Mouse (Mus musculus) C2C12 (cell line): ENCODE measurements around the gene Hivep2.

Source experiments
- CEBPB ChIP-seq: IDR thresholded peaks from one replicate; pipeline ENCODE4 v1.6.1; 2011; ENCODE audit warnings: low read depth, mild to moderate bottlenecking, control low read depth, moderate library complexity
- CTCF ChIP-seq: IDR thresholded peaks from one replicate; pipeline ENCODE4 v1.5.1; 2011; ENCODE audit not compliant: control insufficient read depth, insufficient read depth, insufficient read length
- MAX ChIP-seq: IDR thresholded peaks from one replicate; pipeline ENCODE4 v1.6.1; 2011; ENCODE audit warnings: mild to moderate bottlenecking, control low read depth
- MYOD1 ChIP-seq: IDR thresholded peaks from one replicate; pipeline ENCODE4 v1.6.1; 2011; ENCODE audit warnings: low read depth; ENCODE audit not compliant: control insufficient read depth, insufficient read length
- MYOG ChIP-seq: IDR thresholded peaks from one replicate; pipeline ENCODE4 v1.6.1; 2011; ENCODE audit not compliant: control insufficient read depth, insufficient read length; ENCODE audit errors: extremely low read depth
- USF1 ChIP-seq: IDR thresholded peaks from one replicate; pipeline ENCODE4 v1.6.1; 2011; ENCODE audit warnings: low read depth, mild to moderate bottlenecking, control low read depth, moderate library complexity

DNA sequence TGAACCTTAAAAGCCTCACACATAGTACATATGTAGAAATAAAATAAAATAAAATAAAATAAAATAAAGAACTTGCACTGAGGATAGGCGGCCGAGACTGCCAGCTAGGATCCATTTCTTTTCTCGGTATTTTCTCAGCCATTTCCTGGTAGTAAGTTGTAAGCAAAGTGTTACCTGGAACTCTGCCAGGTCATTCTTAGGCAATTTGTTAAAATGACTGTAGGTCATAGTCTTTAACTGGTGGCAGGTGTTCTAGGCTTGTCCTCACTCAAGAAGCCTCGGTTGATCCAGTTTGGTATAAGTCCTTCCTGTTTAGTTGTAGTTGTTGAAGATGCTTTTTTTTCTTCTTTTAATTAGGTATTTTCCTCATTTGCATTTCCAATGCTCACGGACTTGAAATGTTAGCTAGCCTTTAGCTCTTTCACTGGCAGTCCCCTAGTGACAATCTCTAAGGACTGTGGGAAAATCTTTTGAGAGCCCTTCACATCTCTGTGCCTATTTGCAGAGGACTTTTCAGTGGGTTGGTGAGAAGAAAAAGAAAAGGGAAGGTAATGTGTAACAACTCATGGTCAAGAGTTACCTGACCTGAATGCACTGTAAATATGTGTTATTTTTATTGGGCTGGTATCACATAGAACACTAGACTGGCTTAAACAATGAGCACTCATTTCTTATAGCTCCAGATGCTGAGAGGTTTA lies 203.1 kb downstream of the Hivep2 start:
- TF ChIP-seq CTCF (no peak), CEBPB (no peak), MAX (no peak), MYOD1 (no peak), USF1 (no peak), MYOG (no peak)
